Mouse (Mus musculus) kidney, postnatal 0 days (tissue): Measurements from ENCODE around the gene Commd7. TPM values are rescaled to one million over a fixed set of nuclear protein-coding genes. Genes with fewer than 3 reads are reported as not detected.

ENCODE experiments used
- ATAC-seq: fragments of 200-750 bp; cut with Nextera tagmentation; replicated peaks from 2 replicates; pipeline ENCODE4 v1.8.0; 2017; ENCODE audit warnings: low read depth, moderate number of reproducible peaks, moderate TSS enrichment, moderate library complexity; ENCODE audit not compliant: low FRiP score
- DNase-seq: peaks from one replicate; pipeline ENCODE4 v3.0.0-alpha.2; 2016; ENCODE audit warnings: low spot score
- H3K27ac ChIP-seq: fragments of 300-500 bp; sonication (generic); 2 replicates; pipeline ENCODE4 v1.5.1; 2014; ENCODE audit warnings: mild to moderate bottlenecking
- H3K27me3 ChIP-seq: fragments of 300-500 bp; sonication (generic); 2 replicates; pipeline ENCODE4 v1.6.1; 2014; ENCODE audit warnings: low read length, mixed read lengths; ENCODE audit not compliant: insufficient read depth
- H3K36me3 ChIP-seq: fragments of 300-500 bp; sonication (generic); 2 replicates; pipeline ENCODE4 v1.6.1; 2014; ENCODE audit warnings: low read length, mixed read lengths; ENCODE audit not compliant: insufficient read depth
- H3K4me1 ChIP-seq: fragments of 300-500 bp; sonication (generic); replicated peaks from 2 replicates; pipeline ENCODE4 v1.6.1; 2014; ENCODE audit warnings: antibody characterized with exemption, low read length, mixed read lengths; ENCODE audit not compliant: insufficient read depth
- H3K4me2 ChIP-seq: fragments of 300-500 bp; sonication (generic); 2 replicates; pipeline ENCODE4 v1.6.1; 2014; ENCODE audit warnings: mild to moderate bottlenecking, low read length, moderate library complexity, mixed read lengths
- H3K4me3 ChIP-seq: fragments of 300-500 bp; sonication (generic); replicated peaks from 2 replicates; pipeline ENCODE4 v1.5.1; 2014; ENCODE audit warnings: low read depth, low read length
- H3K9ac ChIP-seq: fragments of 300-500 bp; sonication (generic); 2 replicates; pipeline ENCODE4 v1.6.1; 2014; ENCODE audit warnings: low read depth, low read length
- H3K9me3 ChIP-seq: fragments of 300-500 bp; sonication (generic); replicated peaks from 2 replicates; pipeline ENCODE4 v1.6.1; 2016; ENCODE audit warnings: low read length, inconsistent platforms, mixed read lengths
- CTCF ChIP-seq: IDR thresholded peaks from 2 replicates; pipeline ENCODE4 v1.5.1; 2016; ENCODE audit warnings: antibody characterized with exemption, low read depth, mild to moderate bottlenecking, moderate library complexity
- WGBS: fragments of 180-500 bp; shearing (Covaris S2); extraction: QIAGEN DNeasy Blood & Tissue Kit; methylation state at CpG from one replicate; pipeline ENCODE4 v1.1.7; 2014; 5-methylcytosine and 5-hydroxymethylcytosine counted together
- polyA plus RNA-seq: library from polyadenylated mRNA; unstranded; fragments of >200 nt; fragmentation: Nextera tagmentation; extraction: Ambion mirVana; gene quantifications from 2 replicates; pipeline ENCODE4 v1.2.1, GENCODE M21; 2015

The Commd7 gene
- polyA plus RNA-seq, 1 experiment from 2014 or later, result 78.8 TPM

DNA sequence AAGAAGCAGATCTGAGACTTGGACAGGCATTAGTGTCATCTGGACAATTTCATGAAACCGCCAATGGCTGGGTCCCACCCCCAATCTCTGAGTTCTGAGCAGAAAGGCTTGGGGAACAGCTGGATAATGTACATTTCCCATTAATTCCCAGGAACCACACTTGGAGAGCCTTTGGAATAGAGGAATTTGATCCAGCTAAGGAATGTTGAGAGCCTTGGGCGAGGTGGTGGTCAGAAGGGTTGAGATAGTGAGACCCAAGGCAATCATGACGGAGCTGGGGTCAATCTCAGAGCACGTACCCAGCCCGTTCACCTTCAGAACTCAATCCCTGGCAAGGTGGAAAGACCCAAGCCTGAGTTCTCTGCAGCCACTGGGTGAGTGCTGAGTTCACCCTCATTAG lies 678 bp upstream of the Commd7 start:
- Histone ChIP-seq H3K27me3 (no peaks in the 10 kb centered on the region), H3K36me3 (peaks cover 8% of the 10 kb centered on the region; the same call in 1 of the 2 replicates), H3K4me2 (peak overlapping the region; percentile 70; the same call in 1 of the 2 replicates), H3K27ac (peak overlapping the region; percentile 97; the same call in 1 of the 2 replicates), H3K4me1 (peaks cover 4% of the 10 kb centered on the region), H3K4me3 (no peak overlapping the region), H3K9me3 (no peaks in the 10 kb centered on the region), H3K9ac (no peak overlapping the region)
- ATAC-seq (no peak), DNase-seq (peak; percentile 40)
- WGBS, result 63% methylated on average over 5 of the region's 5 CpGs
- TF ChIP-seq CTCF, result no peak

DNA sequence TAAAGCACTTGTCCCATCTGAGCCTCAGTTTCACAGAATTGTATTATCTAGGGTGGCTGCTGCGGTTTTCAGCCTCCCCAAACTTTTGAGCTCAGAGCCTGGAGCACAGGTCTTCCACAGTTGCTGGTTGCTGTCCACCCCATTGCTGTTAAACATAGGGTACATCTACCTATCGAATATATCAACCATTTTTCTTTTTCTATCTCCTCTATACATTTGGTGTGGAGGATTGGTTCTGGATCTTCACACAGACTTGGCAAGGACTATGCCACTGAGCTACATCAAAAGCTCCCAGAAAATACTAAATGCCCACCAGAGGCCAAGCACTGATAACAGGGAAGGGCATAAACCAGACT lies 268 bp upstream of the Commd7 start:
- TF ChIP-seq CTCF, result no peak
- DNase-seq (no peak), ATAC-seq (no peak)
- Histone ChIP-seq H3K4me1 (peaks cover 4% of the 10 kb centered on the region), H3K4me3 (peak overlapping the region; percentile 88), H3K36me3 (peaks cover 12% of the 10 kb centered on the region; the same call in 1 of the 2 replicates), H3K9me3 (no peaks in the 10 kb centered on the region), H3K27me3 (no peaks in the 10 kb centered on the region), H3K9ac (peak overlapping the region; percentile 96), H3K4me2 (peak overlapping the region; percentile 70), H3K27ac (peak overlapping the region; percentile 97)
- 14% methylated on average over 2 of the region's 2 CpGs for WGBS

DNA sequence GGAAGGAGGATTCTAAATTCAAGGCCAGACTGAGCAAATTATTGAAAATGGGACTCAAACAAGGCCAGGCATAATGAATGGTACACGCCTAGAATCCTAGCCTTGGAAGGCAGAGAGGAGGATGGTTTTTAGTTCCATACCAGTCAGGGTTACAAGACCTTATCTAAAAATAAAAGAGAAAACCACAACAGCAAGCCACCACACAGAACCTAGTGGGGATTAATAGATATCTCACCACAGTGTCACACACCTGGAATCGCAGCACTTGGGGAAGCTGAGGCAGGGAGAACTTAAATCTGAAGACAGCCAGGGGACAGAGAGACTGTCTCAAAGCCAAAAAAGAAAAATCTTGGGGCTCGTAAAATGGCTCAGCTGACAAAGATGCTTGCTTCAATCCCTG lies 1.6 kb downstream of the Commd7 start:
- no peak for DNase-seq

GRCm38 (mm10) chr2:153622449-153622848 lies 10.1 kb downstream of the Commd7 start:
- DNase-seq (no peak), ATAC-seq (no peak)
- no peak for TF ChIP-seq CTCF
- H3K4me3 ChIP-seq, result no peak overlapping the region
- no peak overlapping the region for H3K27ac ChIP-seq
- H3K4me2 ChIP-seq, result no peak overlapping the region
- WGBS, result 72% methylated on average over 10 of the region's 10 CpGs
- H3K27me3 ChIP-seq, result no peaks in the 10 kb centered on the region
- H3K9me3 ChIP-seq, result no peaks in the 10 kb centered on the region
- H3K36me3 ChIP-seq, result peaks cover 66% of the 10 kb centered on the region
- no peak overlapping the region for H3K9ac ChIP-seq
- no peaks in the 10 kb centered on the region for H3K4me1 ChIP-seq

More for the DNA sequence above, 1.6 kb downstream of the Commd7 start:
- H3K4me2 ChIP-seq, result no peak overlapping the region
- no peak for ATAC-seq
- H3K27me3 ChIP-seq, result no peaks in the 10 kb centered on the region
- no peak overlapping the region for H3K27ac ChIP-seq
- peaks cover 4% of the 10 kb centered on the region for H3K4me1 ChIP-seq
- H3K9ac ChIP-seq, result no peak overlapping the region
- WGBS, result 89% methylated on average over 3 of the region's 3 CpGs
- TF ChIP-seq CTCF, result no peak
- peaks cover 17% of the 10 kb centered on the region; the same call in 1 of the 2 replicates for H3K36me3 ChIP-seq
- H3K9me3 ChIP-seq, result no peaks in the 10 kb centered on the region
- H3K4me3 ChIP-seq, result no peak overlapping the region

DNA sequence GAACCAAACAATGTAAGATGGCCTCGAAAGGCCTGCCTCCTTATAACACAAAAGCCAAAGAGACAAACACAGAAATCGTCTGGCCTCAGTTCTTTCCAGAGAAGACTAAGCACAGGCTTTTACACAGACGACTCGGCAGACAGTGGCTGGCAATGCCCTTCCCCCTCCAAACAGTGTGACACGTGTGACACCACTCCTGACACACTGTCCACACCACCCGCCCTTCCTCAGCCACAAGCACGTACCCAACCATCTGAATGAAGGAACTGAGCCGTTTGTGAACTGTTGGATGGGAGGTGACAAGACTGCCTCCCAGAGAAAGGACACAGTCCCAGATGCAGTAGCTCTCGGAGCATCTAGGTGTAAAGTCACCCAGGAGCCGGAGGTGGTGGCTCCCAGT lies 13.7 kb downstream of the Commd7 start:
- WGBS, result 78% methylated on average over 10 of the region's 10 CpGs
- H3K36me3 ChIP-seq, result peaks cover 51% of the 10 kb centered on the region
- no peak overlapping the region for H3K4me3 ChIP-seq
- no peak for DNase-seq
- H3K27ac ChIP-seq, result no peak overlapping the region
- no peak overlapping the region for H3K4me2 ChIP-seq
- no peak for ATAC-seq
- no peaks in the 10 kb centered on the region for H3K4me1 ChIP-seq
- H3K9ac ChIP-seq, result no peak overlapping the region
- no peaks in the 10 kb centered on the region for H3K9me3 ChIP-seq
- TF ChIP-seq CTCF, result no peak
- no peaks in the 10 kb centered on the region for H3K27me3 ChIP-seq

DNA sequence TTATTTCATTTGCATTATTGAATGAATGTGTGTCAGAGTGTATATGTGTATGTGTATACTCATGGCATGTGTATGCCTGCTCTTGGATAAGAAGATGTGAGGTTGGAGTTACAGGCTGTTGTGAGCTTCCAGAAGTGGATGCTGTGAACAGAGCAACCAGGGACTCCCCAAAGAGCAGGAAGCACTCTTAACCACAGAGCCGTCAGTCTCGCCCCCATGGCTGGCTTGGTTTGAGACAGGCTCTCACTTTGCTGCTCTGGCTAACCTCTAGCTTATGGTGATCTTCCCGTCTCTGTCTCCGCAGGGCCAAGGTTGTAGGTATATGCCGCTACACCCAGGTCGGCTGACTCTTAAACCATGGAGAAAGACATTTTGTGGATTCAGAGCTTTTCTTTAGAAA lies 14.1 kb downstream of the Commd7 start:
- no peak overlapping the region for H3K4me2 ChIP-seq
- ATAC-seq, result no peak
- no peak for DNase-seq
- H3K9me3 ChIP-seq, result no peaks in the 10 kb centered on the region
- peaks cover 47% of the 10 kb centered on the region for H3K36me3 ChIP-seq
- no peaks in the 10 kb centered on the region for H3K4me1 ChIP-seq
- no peak overlapping the region for H3K9ac ChIP-seq
- no peak overlapping the region for H3K27ac ChIP-seq
- TF ChIP-seq CTCF, result no peak
- 91% methylated on average over 6 of the region's 6 CpGs for WGBS
- no peaks in the 10 kb centered on the region for H3K27me3 ChIP-seq
- no peak overlapping the region for H3K4me3 ChIP-seq

DNA sequence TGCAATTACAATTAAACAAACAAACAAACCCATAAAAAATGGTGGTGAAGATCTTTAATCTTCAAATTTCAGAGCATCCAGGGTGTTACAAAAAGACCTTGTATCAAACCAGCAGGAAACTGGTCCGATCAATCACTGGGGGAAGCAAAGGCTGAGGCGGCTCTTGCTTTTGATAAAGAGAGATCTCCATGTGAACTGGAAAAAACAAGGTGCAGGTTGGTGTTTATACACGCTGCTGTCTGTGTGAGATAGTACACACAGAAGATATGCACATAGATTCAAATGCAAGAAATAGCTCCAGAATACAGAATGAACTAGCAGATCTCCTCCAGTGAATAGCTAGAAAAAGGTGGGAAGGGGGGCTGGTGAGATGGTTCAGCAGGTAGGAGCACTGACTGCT lies 15.7 kb downstream of the Commd7 start:
- ATAC-seq, result no peak
- no peak overlapping the region for H3K4me3 ChIP-seq
- H3K4me2 ChIP-seq, result no peak overlapping the region
- no peaks in the 10 kb centered on the region for H3K4me1 ChIP-seq
- WGBS, result 93% methylated on average over 3 of the region's 3 CpGs
- no peak overlapping the region for H3K9ac ChIP-seq
- H3K36me3 ChIP-seq, result peaks cover 36% of the 10 kb centered on the region
- no peaks in the 10 kb centered on the region for H3K9me3 ChIP-seq
- H3K27ac ChIP-seq, result no peak overlapping the region
- TF ChIP-seq CTCF, result no peak
- DNase-seq, result no peak
- H3K27me3 ChIP-seq, result no peaks in the 10 kb centered on the region
